Mouse (Mus musculus) ES-Bruce4 (cell line): ENCODE measurements at regions not wholly inside any gene's neighbourhood (a gene's known extent, or its start where the extent isn't known, plus 50 kb on each side); places are given as distances from the start of the nearest gene placed in this dataset.
A peak's percentile ranks its signal among the peaks of the same experiment; 100 is the strongest.

ENCODE experiments used
- H3K27ac ChIP-seq: 2 replicates; pipeline ENCODE4 v1.5.1; 2012; ENCODE audit warnings: low read length, inconsistent platforms; ENCODE audit not compliant: insufficient read depth
- H3K27me3 ChIP-seq: 2 replicates; pipeline ENCODE4 v1.6.1; 2012; ENCODE audit warnings: mild to moderate bottlenecking, low read length, inconsistent platforms; ENCODE audit not compliant: control insufficient read depth, poor library complexity, insufficient read depth, severe bottlenecking
- H3K36me3 ChIP-seq: 2 replicates; pipeline ENCODE4 v1.6.1; 2012; ENCODE audit warnings: inconsistent platforms, mild to moderate bottlenecking, low read length, moderate library complexity; ENCODE audit not compliant: control insufficient read depth, poor library complexity, insufficient read depth, severe bottlenecking
- H3K4me1 ChIP-seq: one replicate; pipeline ENCODE4 v1.8.1; 2011; ENCODE audit warnings: low read length; ENCODE audit not compliant: control insufficient read depth, insufficient read depth
- H3K4me3 ChIP-seq: 2 replicates; pipeline ENCODE4 v1.5.1; 2011; ENCODE audit warnings: low read depth, mild to moderate bottlenecking, low read length
- H3K9ac ChIP-seq: 2 replicates; pipeline ENCODE4 v1.6.1; 2012; ENCODE audit warnings: low read depth, mild to moderate bottlenecking, inconsistent platforms; ENCODE audit not compliant: poor library complexity, severe bottlenecking
- H3K9me3 ChIP-seq: replicated peaks from 2 replicates; pipeline ENCODE4 v1.6.1; 2012; ENCODE audit warnings: mild to moderate bottlenecking, low read length, inconsistent platforms; ENCODE audit not compliant: control insufficient read depth, poor library complexity, insufficient read depth, severe bottlenecking
- CTCF ChIP-seq: IDR thresholded peaks from one replicate; pipeline ENCODE4 v1.8.1; 2011; ENCODE audit warnings: low read depth, low read length
- EP300 ChIP-seq: IDR thresholded peaks from 2 replicates; pipeline ENCODE4 v1.6.1; 2011; ENCODE audit warnings: low read depth, low read length; ENCODE audit not compliant: insufficient read depth
- POLR2A ChIP-seq: IDR thresholded peaks from one replicate; pipeline ENCODE4 v1.8.1; 2011; ENCODE audit warnings: low read length; ENCODE audit not compliant: insufficient read depth

GRCm38 (mm10) chr5:128513261-128513660, 80.4 kb upstream of the Tmem132d start:
- Histone ChIP-seq H3K4me3 (no peak overlapping the region), H3K36me3 (no peaks in the 10 kb centered on the region), H3K9me3 (no peaks in the 10 kb centered on the region), H3K27me3 (no peaks in the 10 kb centered on the region), H3K4me1 (no peaks in the 10 kb centered on the region), H3K27ac (no peak overlapping the region), H3K9ac (no peak overlapping the region)
- TF ChIP-seq CTCF (no peak), EP300 (no peak), POLR2A (no peak)

DNA sequence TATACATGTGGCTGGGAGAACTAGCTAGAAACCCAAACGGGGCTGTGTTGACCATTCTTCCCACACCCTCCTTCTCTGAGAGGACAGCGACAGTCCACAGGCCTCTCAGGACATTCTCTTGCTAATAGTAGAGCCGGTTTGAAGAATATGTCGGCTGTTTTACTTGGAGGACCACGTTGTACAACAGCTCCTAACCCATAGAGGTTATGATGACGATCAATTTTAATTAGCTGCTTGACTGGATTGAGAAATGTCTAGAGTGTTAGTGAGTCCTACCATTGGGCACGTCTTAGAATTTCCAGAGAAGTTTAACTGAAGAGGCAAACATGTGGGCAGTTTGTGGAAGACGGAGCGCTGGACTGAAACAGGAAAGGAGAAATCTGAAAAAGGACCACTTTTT, 79.7 kb upstream of the Tmem132d start:
- H3K4me1 ChIP-seq: no peaks in the 10 kb centered on the region
- H3K9me3 ChIP-seq: no peaks in the 10 kb centered on the region
- H3K36me3 ChIP-seq: no peaks in the 10 kb centered on the region
- H3K27me3 ChIP-seq: no peaks in the 10 kb centered on the region
- no peak overlapping the region for H3K9ac ChIP-seq
- TF ChIP-seq EP300 (no peak), CTCF (no peak), POLR2A (no peak)
- no peak overlapping the region for H3K27ac ChIP-seq
- no peak overlapping the region for H3K4me3 ChIP-seq

DNA sequence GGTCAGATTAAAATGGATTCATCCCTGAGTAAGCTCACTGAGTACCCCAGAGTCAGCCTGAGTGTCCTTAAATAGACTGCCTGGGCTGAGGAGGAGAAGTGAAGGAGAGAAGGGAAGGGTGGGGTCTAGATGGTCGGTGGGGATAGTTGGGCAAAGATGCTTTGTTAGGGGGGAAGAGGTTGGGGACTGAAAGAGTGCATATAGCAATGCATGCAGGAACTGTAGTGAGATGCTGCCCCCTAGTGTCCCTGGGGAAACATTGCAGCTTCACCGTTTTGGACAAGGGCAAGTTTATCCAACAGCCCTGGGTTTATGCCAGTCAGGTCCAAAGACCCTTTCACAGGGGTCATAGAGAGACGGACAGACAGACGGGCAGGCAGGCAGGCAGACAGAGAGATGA, 71.6 kb upstream of the Tmem132d start:
- Histone ChIP-seq H3K9ac (no peak overlapping the region), H3K27me3 (no peaks in the 10 kb centered on the region), H3K9me3 (no peaks in the 10 kb centered on the region), H3K4me1 (no peaks in the 10 kb centered on the region), H3K36me3 (no peaks in the 10 kb centered on the region), H3K27ac (no peak overlapping the region), H3K4me3 (no peak overlapping the region)
- TF ChIP-seq POLR2A (no peak), EP300 (no peak), CTCF (peak; percentile 80)

- Histone ChIP-seq H3K36me3 (no peaks in the 10 kb centered on the region), H3K27ac (no peak overlapping the region), H3K4me1 (no peaks in the 10 kb centered on the region), H3K4me3 (no peak overlapping the region), H3K9ac (no peak overlapping the region), H3K9me3 (no peaks in the 10 kb centered on the region; the same call in 1 of the 2 replicates), H3K27me3 (no peaks in the 10 kb centered on the region)
- TF ChIP-seq POLR2A (no peak), EP300 (no peak), CTCF (no peak)
These were observed 66.6 kb upstream of the Tmem132d start for GRCm38 (mm10) chr5:128499488-128499887.

DNA sequence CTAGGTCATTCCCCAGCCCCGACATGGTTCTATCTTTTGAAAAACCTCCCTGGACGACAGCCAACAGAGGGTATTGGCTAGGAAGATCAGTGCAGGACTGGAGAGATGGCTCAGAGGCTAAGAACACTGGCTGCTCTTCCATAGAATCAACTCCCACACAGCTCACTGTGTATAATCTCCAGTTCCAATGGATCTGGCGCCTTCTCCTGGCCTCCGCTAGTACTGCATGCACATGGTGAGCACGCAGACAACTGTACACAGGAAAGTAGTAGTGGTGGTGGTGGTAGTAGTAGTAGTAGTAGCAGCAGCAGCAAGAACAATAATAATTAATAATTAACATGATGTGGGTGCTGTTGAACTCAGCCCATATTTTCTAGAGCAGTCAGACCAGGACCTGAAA, 66.2 kb upstream of the Tmem132d start:
- Histone ChIP-seq H3K9me3 (no peaks in the 10 kb centered on the region; the same call in 1 of the 2 replicates), H3K36me3 (no peaks in the 10 kb centered on the region), H3K9ac (no peak overlapping the region), H3K27me3 (no peaks in the 10 kb centered on the region), H3K27ac (no peak overlapping the region), H3K4me3 (no peak overlapping the region), H3K4me1 (no peaks in the 10 kb centered on the region)
- TF ChIP-seq CTCF (peak; percentile 89), POLR2A (no peak), EP300 (no peak)

- no peaks in the 10 kb centered on the region; the same call in 1 of the 2 replicates for H3K9me3 ChIP-seq
- no peaks in the 10 kb centered on the region for H3K27me3 ChIP-seq
- no peak overlapping the region for H3K4me3 ChIP-seq
- H3K27ac ChIP-seq: no peak overlapping the region
- no peaks in the 10 kb centered on the region for H3K4me1 ChIP-seq
- no peak overlapping the region for H3K9ac ChIP-seq
- TF ChIP-seq EP300 (no peak), CTCF (no peak), POLR2A (no peak)
- H3K36me3 ChIP-seq: no peaks in the 10 kb centered on the region
These were observed 59.7 kb upstream of the Tmem132d start for GRCm38 (mm10) chr5:128492541-128492940.
